Mouse (Mus musculus): ENCODE data around the gene Tmem184b. TPM values are rescaled to one million over a fixed set of nuclear protein-coding genes. Genes with fewer than 3 reads are reported as not detected.
A peak's percentile ranks its signal among the peaks of the same experiment; 100 is the strongest.

Gene Tmem184b
- total RNA-seq, 2 experiments from 2014 or later, result 26.1 to 36.7 TPM

- no peak for TF ChIP-seq CTCF (IDR thresholded peaks at IDR 0.05)
- peak; percentile 58 for DNase-seq
- H3K4me3 ChIP-seq, result no peak overlapping the region
- intact Hi-C loops (cut with DNase I), result no loop called here
- no peak overlapping the region for H3K27ac ChIP-seq
These were observed 22.1 kb upstream of the Tmem184b start for GRCm38 (mm10) chr15:79425516-79425915.

GRCm38 (mm10) chr15:79424602-79425001 lies 21.2 kb upstream of the Tmem184b start:
- H3K4me3 ChIP-seq, result no peak overlapping the region
- DNase-seq, result peak; percentile 22
- intact Hi-C loops (cut with DNase I), result no loop called here
- no peak for TF ChIP-seq CTCF (IDR thresholded peaks at IDR 0.05)
- H3K27ac ChIP-seq, result no peak overlapping the region

GRCm38 (mm10) chr15:79422715-79423243 lies 19.4 kb upstream of the Tmem184b start:
- intact Hi-C loops (cut with DNase I), result no loop called here
- DNase-seq, result no peak
- TF ChIP-seq CTCF (IDR thresholded peaks at IDR 0.05), result no peak
- H3K4me3 ChIP-seq, result no peak overlapping the region
- H3K27ac ChIP-seq, result peak overlapping the region; percentile 28; the same call in 1 of the 2 replicates

GRCm38 (mm10) chr15:79418677-79419076 lies 15.3 kb upstream of the Tmem184b start:
- no peak overlapping the region for H3K4me3 ChIP-seq
- peak overlapping the region; percentile 88 for H3K27ac ChIP-seq
- DNase-seq, result peak; percentile 83
- intact Hi-C loops (cut with DNase I), result no loop called here
- no peak for TF ChIP-seq CTCF (IDR thresholded peaks at IDR 0.05)

- intact Hi-C loops (cut with DNase I), result no loop called here
- no peak for TF ChIP-seq CTCF (IDR thresholded peaks at IDR 0.05)
- peak; percentile 26 for DNase-seq
- Histone ChIP-seq H3K27ac (peak overlapping the region; percentile 88), H3K4me3 (no peak overlapping the region)
These were observed 14.9 kb upstream of the Tmem184b start for GRCm38 (mm10) chr15:79418265-79418664.

GRCm38 (mm10) chr15:79417379-79417778 lies 14.0 kb upstream of the Tmem184b start:
- no peak overlapping the region for H3K4me3 ChIP-seq
- H3K27ac ChIP-seq, result peak overlapping the region; percentile 88
- no peak for TF ChIP-seq CTCF (IDR thresholded peaks at IDR 0.05)
- intact Hi-C loops (cut with DNase I), result no loop called here
- DNase-seq, result peak; percentile 79

GRCm38 (mm10) chr15:79416460-79417085 lies 13.2 kb upstream of the Tmem184b start:
- intact Hi-C loops (cut with DNase I), result no loop called here
- TF ChIP-seq CTCF (IDR thresholded peaks at IDR 0.05), result no peak
- Histone ChIP-seq H3K27ac (peak overlapping the region; percentile 88), H3K4me3 (no peak overlapping the region)
- DNase-seq, result peak; percentile 16

GRCm38 (mm10) chr15:79414513-79414912 lies 11.1 kb upstream of the Tmem184b start:
- peak overlapping the region; percentile 48; the same call in 1 of the 2 replicates for H3K27ac ChIP-seq
- intact Hi-C loops (cut with DNase I), result no loop called here
- no peak for DNase-seq
- TF ChIP-seq CTCF (IDR thresholded peaks at IDR 0.05), result no peak
- H3K4me3 ChIP-seq, result no peak overlapping the region

GRCm38 (mm10) chr15:79413802-79414201 lies 10.4 kb upstream of the Tmem184b start:
- Histone ChIP-seq H3K4me3 (no peak overlapping the region), H3K27ac (peak overlapping the region; percentile 48)
- intact Hi-C loops (cut with DNase I), result no loop called here
- no peak for TF ChIP-seq CTCF (IDR thresholded peaks at IDR 0.05)
- DNase-seq, result peak; percentile 57

- intact Hi-C loops (cut with DNase I), result no loop called here
- no peak for DNase-seq
- TF ChIP-seq CTCF (IDR thresholded peaks at IDR 0.05), result no peak
- no peak overlapping the region for H3K4me3 ChIP-seq
- H3K27ac ChIP-seq, result peak overlapping the region; percentile 48; the same call in 1 of the 2 replicates
These were observed 9.8 kb upstream of the Tmem184b start for GRCm38 (mm10) chr15:79413201-79413600.

- no peak overlapping the region for H3K4me3 ChIP-seq
- DNase-seq, result no peak
- peak; percentile 51 for TF ChIP-seq CTCF (IDR thresholded peaks at IDR 0.05)
- intact Hi-C loops (cut with DNase I), result loop anchor here (2.0 kb wide), 1 partner anchor 55 kb away; no protein-coding TSS in a partner anchor
- peak overlapping the region; percentile 63 for H3K27ac ChIP-seq
These were observed 8.1 kb upstream of the Tmem184b start for GRCm38 (mm10) chr15:79411363-79412065.

- TF ChIP-seq CTCF (IDR thresholded peaks at IDR 0.05), result no peak
- intact Hi-C loops (cut with DNase I), result no loop called here
- DNase-seq, result no peak
- peak overlapping the region; percentile 25; the same call in 1 of the 2 replicates for H3K27ac ChIP-seq
- H3K4me3 ChIP-seq, result no peak overlapping the region
These were observed 5.8 kb upstream of the Tmem184b start for GRCm38 (mm10) chr15:79409077-79409573.

- no peak for DNase-seq
- Histone ChIP-seq H3K4me3 (no peak overlapping the region), H3K27ac (peak overlapping the region; percentile 64)
- intact Hi-C loops (cut with DNase I), result no loop called here
- no peak for TF ChIP-seq CTCF (IDR thresholded peaks at IDR 0.05)
These were observed 3.2 kb upstream of the Tmem184b start for GRCm38 (mm10) chr15:79406564-79406963.

All from gastrocnemius, adult 2 months (tissue).